Mouse (Mus musculus) ovary, postnatal 10 days (tissue): ENCODE results near the gene Ncam1.

Experiments
- DNase-seq: peaks from one replicate; pipeline ENCODE4 v3.0.0; 2022; ENCODE audit warnings: low spot score

Gene Ncam1

DNA sequence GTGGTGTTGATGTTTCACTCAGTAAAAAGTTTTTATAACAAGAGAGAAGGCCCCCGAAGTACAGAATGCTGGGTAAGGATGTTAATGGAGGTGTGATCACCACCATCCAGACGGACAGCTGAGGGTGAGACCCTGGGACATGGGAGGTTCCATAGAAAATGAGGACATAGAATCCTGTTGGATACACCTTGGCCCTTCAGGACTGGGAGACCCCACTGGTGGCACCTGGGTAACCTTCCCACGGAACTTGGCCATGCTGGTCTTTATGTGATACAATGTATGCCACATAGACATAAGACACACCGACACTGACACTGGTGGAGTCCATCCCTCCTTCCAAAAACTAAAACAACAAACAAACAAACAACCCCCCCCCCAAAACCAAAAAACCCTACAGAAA, 296.5 kb downstream of the Ncam1 start:
- DNase-seq: no peak

- no peak for DNase-seq
Measured at GRCm38 (mm10) chr9:49499878-49500277, 298.8 kb downstream of the Ncam1 start.

DNA sequence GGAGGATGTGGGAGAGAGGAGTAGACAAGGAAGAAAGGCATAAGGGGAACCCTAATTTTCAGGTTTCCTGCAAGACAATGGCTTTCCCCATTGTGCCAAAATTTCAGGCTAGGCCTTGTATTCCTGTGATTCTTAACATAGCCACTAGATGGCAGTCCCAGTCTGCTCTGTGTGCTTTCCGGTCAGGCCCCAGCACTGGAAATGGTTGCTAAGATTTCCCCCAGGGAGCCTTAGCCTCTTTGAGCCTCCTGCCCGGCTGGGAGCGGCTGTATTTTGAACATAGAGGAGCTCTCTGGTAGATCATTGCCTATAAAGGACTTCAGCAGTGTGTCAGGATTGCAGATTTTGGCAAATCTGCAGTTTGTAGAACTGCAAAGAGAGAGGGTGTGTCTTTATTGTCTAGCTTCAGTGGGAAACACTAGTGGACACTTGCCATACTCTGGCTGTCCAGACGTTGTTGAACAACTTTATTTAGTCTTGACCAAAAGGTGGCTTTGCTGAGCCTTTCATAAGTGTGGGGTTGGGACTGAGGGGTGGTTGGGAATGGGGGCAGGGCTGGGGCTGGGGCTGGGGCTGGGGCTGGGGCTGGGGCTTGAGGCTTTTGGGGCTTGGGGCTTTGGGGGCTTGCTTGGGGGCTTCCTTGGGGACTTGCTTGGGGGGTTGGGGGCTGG, 304.6 kb downstream of the Ncam1 start:
- DNase-seq: peak; percentile 22

DNA sequence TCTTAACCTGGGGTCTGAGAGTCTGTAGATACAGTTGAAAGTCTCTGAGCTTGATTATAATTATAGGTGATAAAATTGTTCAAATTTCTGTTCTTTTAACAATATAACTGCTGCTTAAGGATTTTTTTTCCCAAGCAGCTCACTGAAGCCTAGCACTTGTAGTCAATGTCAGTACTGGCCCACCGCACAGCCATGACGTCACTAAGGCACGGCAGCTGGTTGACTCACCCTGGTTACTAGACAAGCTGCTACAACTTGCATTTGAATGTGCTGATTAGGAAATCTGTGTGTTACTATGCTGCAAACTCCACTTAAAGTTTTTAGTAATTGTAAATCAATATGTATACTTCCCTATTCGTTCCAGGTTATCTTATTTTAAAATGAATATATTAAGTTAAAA, 308.1 kb downstream of the Ncam1 start:
- DNase-seq: no peak

DNA sequence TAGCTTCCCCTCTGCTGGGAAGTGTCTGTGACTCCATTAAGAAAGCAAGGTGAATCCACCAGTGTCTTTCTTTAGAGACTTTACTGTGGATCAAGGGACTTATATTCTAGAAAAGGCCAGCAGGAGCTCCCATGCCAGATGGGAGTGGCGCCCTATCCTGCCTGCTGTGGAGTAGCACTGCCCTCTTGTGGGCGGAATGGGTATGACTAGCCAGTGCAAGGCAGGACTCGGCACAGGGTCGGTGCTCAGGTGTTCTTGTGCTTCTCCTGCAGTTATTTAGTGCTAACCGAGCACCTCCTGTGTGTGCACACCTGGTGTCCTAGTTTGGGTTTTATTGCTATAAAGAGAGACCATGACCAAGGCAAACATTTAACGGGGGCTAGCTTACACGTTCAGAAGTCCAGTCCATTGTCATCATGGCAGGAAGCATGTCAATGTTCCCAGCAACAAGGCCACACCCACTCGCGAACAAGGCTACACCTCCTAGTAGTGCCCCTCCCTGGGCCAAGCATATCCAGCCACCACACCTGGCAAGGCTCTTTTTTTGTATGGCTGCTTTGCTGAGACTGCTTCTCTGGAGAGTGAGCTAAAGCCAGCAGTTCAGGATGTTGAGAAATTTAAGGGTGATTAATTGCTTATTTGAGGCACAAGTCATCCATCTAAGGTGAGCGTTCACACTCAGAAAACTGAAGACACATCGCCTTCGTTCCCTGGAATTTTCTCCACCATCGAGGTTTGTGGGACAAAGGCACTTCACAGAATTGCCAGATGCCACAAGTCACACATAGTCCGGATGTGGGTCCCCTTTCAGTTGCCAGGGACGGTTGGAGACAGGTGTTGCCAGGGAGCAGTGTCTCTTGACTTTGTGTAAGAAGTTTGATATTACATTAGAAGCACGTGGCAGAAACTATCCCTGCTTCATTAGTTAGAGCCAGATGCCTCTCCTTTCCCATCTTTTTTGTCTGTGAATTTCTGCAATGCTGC, 309.5 kb downstream of the Ncam1 start:
- peak; percentile 88 for DNase-seq

DNA sequence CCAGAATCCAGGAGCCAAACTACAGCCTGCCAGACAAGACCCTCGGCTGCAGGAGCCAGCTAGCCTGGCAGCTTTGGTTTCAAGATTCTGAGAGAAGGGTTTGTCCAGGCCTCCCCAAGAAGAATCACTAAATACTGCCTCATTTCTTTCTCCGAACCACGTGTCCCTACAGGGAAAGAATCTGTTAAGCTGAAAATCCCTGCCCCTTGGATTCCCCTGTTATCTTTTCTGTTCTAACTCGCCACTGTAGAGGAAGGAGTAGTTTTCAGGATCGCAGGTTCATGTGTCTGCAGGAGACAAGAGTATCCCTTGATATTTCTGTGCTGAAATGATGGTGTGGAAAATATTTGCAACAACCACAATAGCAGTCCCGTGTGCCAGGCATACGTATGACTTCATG, 310.5 kb downstream of the Ncam1 start:
- DNase-seq: no peak

DNA sequence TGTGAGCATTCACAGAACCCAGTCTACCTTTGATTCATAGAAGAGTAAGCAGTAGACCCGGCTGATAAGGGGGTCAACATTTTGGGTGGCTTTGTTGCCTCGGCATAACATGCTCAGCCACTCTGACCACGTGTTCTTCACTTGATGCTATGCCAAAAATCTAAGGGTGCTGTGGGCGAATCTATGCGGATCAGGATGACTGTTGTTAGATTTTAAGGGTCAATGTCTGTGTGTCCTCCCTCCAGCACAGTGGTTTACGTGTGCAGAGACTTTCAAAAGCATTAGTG, 311.1 kb downstream of the Ncam1 start:
- no peak for DNase-seq

DNA sequence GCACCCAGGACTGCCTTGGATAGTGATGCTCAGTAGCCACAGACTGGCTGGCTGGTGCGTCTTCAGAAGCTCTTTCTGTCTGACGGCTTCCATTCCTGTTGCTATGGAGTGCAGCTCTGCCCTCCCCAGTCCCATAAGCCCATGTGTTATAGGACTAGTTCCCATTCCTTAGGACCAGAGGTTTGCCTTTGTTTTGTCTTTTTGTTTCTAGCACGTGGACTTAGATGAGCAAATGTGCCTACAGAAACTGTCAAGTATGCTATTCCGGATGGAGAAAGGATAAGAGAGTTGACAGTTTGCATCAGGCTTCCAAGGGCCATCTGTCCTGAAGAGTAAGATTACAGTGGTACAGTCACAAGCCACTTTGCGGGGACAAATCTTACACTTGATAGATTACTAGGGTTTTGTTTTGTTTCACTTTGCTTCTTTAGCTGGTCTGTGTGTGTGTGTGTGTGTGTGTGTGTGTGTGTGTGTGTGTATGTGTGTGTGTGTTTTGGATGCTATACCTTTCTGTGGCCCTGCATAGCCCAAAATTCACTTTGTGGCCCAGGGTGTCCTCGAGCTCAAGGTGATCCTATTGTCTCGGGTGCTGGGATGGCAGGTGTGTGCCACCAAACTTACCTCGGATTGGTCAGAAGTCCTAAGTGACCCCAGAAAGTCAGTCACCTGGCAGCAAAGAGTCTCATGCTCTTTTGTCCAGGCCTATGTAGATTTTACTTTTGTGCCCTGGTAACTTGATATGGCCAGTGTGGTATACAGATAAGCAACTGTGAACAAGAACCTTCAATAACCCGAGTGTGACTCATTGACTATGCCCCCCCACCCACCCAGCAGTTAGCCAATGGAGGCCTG, 311.7 kb downstream of the Ncam1 start:
- DNase-seq: no peak

DNA sequence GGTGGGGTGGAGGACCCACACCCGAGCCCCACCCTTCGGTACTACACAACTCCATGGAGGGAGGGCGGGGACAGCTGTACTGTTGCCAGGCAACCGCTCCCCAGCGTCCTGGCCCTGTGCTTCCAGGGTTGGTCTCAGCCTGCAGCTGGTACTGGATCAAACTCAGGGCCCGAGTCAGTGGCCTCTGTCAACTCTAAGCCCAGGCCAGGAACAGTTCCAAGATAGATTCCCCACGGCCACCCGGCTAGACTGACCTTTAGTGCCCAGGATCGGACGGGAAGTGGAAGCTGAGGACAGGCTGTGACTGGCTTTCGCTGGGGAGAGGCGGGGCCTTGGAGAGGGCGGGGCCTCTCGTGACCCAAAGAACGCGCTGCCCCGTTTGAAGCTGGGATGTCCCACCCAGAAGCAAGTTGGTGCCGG, 312.8 kb downstream of the Ncam1 start, which contains the start of gene Ttc12:
Ttc12 (minus strand) TSS at position 334 of the 420 bp plus-strand sequence.
- peak; percentile 58 for DNase-seq

DNA sequence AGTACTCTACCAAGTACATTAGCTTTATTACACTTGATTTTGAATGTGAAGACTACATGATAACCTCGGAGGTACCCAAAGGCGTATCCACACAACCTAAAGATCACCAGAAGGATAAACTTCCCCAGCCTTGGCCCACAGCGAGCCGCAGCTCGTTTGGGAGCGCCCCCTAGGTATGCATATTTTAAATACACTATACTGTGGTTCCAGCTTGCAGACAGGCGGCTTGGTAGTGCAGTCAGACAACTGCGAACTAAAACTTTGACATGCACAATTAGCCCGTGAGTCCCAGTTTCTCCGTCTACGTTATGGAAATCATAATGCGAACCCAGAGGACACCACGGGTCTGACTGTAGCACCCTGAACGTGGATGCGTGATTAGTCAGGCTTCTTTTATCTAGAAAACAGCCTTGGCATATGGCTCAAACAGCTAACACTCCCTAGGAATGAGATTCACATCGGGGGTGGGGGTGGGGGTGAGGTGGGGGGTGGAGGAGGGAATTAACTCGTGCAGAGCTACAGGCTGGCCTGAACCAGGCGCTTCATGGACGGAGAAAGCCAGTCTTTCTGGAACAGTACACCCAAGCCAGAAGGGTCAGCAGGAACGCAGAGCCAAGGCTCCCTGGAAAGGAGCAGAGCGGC, 313.4 kb downstream of the Ncam1 start:
- no peak for DNase-seq

DNA sequence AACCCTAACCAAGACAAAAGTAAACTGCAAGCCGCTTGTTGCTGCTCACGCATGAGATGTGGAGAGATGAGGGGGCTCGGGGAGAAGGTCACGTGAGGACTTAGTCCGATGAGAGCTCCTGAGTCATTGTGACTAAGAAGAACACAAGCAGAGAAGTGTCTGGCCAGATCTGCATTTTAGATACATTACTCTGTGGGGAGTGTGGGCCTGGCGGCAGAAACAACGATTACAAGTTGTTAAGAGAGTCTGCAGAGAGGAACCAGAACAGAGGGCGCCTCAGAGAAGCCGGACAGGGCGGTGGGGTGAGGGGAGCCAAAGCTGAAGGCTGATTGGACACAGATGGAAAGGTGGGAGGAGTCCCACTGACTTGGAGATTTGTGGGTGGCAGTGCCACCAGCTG, 315.4 kb downstream of the Ncam1 start:
- DNase-seq: no peak

GRCm38 (mm10) chr9:49472126-49472525, 326.6 kb downstream of the Ncam1 start:
- DNase-seq: no peak

DNA sequence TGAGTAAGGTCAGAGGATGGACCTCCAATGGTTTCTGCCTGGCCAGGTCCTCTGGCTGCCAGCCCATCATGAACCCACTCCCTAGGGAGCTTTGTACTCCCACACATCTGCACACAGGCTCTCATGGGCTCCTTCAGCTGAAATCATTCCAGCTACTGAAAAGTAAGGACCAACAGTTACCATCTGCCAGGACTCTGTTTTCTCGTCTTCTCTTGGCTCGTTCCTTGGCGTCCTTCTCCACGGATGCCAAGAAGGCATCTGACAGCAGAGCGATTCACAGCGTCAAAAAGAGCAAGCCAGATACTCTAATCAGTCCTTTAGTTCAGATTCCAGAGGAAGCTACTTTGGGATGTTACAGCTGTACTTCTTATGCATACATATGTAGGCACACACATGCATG, 327.8 kb downstream of the Ncam1 start:
- no peak for DNase-seq

DNA sequence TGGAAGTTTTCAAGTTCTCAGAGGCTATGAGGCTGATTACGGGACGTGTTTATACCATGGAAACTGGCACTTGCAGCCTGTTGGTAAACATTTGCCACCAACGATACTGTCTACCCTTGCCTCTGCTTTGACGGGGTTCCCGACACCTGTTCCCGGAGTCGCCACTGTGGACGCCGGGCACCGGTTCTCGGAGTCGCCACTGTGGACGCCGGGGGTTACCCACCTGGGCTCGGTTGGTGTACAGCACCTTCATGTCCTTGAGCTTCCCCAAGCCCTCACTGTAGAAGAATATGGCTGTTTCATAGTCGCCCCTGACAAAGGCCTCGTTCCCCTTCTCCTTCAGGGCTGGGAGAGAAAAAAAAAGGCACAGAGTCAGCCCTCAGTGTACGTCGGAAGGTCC, 328.7 kb downstream of the Ncam1 start:
- no peak for DNase-seq

DNA sequence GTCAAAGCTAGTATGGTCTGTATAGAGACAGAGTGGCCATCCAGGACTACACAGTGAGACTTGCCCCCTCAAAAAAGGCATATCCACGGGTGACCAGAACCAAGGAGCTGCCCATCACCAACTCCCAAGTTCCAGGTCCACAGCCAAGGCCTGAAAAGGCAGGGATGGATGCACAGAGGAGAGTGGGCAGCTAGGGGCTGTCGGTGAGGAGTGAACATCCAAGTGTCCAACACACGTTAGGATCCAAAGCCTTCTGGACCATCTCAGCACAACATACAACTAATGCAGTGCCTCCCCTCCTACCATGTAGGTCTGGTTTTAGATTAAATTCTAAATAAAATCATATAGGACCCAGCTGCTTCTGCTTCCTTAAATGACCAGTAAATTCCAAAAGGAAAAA, 342.6 kb downstream of the Ncam1 start:
- DNase-seq: no peak

DNA sequence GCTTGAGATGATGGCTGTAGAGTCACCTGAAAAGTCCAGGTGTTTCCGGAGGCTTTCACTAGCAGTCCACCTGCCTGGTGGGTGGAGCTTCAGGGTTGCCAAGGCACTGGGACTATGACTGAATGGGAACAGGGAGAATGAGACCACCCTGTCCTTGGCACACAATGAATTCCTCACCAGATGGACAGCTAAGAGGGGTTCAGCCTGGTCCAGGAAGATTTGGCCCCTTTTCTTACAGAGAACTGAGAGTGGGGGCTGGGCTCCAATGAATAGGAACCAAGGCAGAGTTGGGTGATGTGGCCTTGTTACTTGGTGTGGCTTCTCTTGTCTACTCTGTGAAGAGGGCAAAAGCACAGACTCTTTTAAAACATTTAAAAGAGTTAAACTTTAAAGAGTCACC, 346.3 kb downstream of the Ncam1 start:
- DNase-seq: no peak
